Mouse (Mus musculus): ENCODE measurements around the gene Sf3b4. TPM values are rescaled to one million over a fixed set of nuclear protein-coding genes. Genes with fewer than 3 reads are reported as not detected.
"Not testable (repeated sequence)": the region's sequence is repeated elsewhere in the genome, so short reads cannot be mapped to it uniquely, and the experiment has no call there.

The Sf3b4 gene
- total RNA-seq, 2 experiments from 2014 or later: 62.0 to 63.6 TPM

- intact Hi-C loops (cut with DNase I): no loop called here
- DNase-seq: peak; percentile 67
Measured at GRCm38 (mm10) chr3:96219661-96220130, 47.6 kb downstream of the Sf3b4 start, which contains the start of the genes Bola1 and Hist2h2ab. TSS of gene Bola1 (minus strand) at chr3:96219709. TSS of gene Hist2h2ab (plus strand) at chr3:96219865.

DNA sequence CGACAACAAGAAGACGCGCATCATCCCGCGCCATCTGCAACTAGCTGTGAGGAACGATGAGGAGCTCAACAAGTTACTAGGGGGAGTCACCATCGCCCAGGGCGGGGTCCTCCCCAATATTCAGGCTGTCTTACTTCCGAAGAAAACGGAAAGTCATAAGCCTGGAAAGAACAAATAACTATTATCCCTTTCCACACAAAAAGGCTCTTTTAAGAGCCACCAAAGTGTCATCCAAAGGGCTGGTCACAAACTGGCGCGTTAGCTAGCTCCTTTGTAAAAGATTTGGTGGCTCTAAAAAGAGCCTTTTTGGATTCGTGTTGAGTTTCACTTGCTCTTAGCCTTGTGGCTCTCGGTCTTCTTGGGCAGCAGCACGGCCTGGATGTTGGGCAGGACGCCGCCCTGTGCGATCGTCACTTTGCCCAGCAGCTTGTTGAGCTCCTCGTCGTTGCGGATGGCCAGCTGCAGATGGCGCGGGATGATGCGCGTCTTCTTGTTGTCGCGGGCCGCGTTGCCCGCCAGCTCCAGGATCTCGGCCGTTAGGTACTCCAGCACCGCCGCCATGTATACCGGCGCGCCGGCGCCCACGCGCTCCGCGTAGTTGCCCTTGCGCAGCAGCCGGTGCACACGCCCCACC, 48.1 kb downstream of the Sf3b4 start:
- intact Hi-C loops (cut with DNase I): not testable (repeated sequence)

GRCm38 (mm10) chr3:96220765-96221639, 48.9 kb downstream of the Sf3b4 start, which contains the start of the genes Hist2h2ac and Hist2h2be:
TSS of gene Hist2h2ac (minus strand) at chr3:96220880.
TSS of gene Hist2h2be (plus strand) at chr3:96221119.
- peak; percentile 69 for DNase-seq
- intact Hi-C loops (cut with DNase I): no loop called here

More for the DNA sequence above, 48.1 kb downstream of the Sf3b4 start:
- not testable (repeated sequence) for DNase-seq

DNA sequence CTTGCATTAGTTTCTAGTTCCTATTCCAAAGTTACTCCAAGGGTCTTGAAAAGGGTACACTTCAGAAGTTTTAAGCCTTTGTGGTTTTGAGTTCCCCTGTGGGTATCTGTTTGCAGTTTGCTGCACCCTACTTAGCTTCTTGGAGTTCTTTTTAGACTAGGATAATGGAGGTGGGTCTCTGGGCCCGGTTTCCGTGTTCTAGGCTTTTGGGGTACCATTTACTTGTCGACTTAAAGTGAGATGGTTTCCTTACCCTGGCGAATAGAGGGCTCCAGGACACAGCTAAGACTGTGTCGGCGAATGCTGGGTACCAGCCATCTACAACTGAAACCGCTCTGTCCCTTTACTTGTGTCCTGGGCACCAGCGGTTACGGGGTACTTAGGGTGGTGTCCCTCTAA, 49.5 kb downstream of the Sf3b4 start:
- intact Hi-C loops (cut with DNase I): no loop called here

GRCm38 (mm10) chr3:96222774-96223173, 50.6 kb downstream of the Sf3b4 start:
- intact Hi-C loops (cut with DNase I): no loop called here
- no peak for DNase-seq

More for the DNA sequence above, 49.5 kb downstream of the Sf3b4 start:
- DNase-seq: no peak

DNA sequence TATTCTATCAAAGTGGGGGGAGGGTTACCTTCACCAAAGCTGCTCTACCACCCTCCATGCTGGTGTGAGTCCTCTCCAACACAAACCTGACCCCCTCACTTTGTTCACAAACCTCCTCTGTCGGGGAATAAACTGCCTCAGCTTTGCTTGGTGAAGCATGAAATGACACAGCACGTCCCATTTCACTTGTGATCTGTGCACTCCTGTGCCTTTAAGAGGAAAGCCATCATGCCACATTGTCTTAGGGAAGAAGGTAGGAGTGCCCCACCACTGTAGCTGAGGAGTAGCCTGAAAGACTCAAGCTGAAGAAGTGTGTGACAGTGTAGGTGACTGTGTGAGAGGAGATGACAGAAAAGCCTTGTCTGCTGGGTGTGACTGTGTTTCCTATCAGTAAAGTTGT, 53.3 kb downstream of the Sf3b4 start:
- intact Hi-C loops (cut with DNase I): no loop called here

More for the DNA sequence above, 53.3 kb downstream of the Sf3b4 start:
- no peak for DNase-seq

Small RNAs within 50 kb of the gene (microRNA-seq; reads per million reads assigned to microRNA genes)
- gene Gm44492: not detected

Other genes starting within 250 kb of the Sf3b4 start
- 10 to 100 TPM; 90.4 to 98.0 TPM for gene Anp32e, start 243.1 kb upstream of the Sf3b4 start, total RNA-seq (2021)
- gene Plekho1, start 176.3 kb upstream of the Sf3b4 start, total RNA-seq (2021): 10 to 100 TPM; 83.3 to 89.3 TPM
- 10 to 100 TPM; 53.6 to 54.1 TPM for gene Vps45, start 113.9 kb upstream of the Sf3b4 start, total RNA-seq (2021)
- 10 to 100 TPM; 17.6 to 17.9 TPM for gene Otud7b, start 67.8 kb upstream of the Sf3b4 start, total RNA-seq (2021)
- 1 to 10 TPM; 6.4 to 7.0 TPM for gene Mtmr11, start 10.3 kb upstream of the Sf3b4 start, total RNA-seq (2021)
- 100 to 1,000 TPM; 241 to 264 TPM for gene Sv2a, start 8.8 kb downstream of the Sf3b4 start, total RNA-seq (2021)
- gene Bola1, start 47.4 kb downstream of the Sf3b4 start, total RNA-seq (2021): 10 to 100 TPM; 18.7 to 24.7 TPM
- 10 to 100 TPM; 21.6 to 26.0 TPM for gene Hist2h2ab, start 47.5 kb downstream of the Sf3b4 start, total RNA-seq (2021)
- gene Hist2h2ac, start 48.5 kb downstream of the Sf3b4 start, total RNA-seq (2021): 10 to 100 TPM; 70.9 to 71.7 TPM
- 1 to 10 TPM; 4.6 to 5.2 TPM for gene Hist2h2be, start 48.8 kb downstream of the Sf3b4 start, total RNA-seq (2021)
- 10 to 100 TPM; 26.7 to 36.2 TPM for gene Hist2h3c2, start 66.8 kb downstream of the Sf3b4 start, total RNA-seq (2021)
- gene Hist2h2aa2, start 67.9 kb downstream of the Sf3b4 start, total RNA-seq (2021): 100 to 1,000 TPM; 517 to 538 TPM
- 10 to 100 TPM in 1 of 2 experiments, 1 to 10 TPM in 1; 9.5 to 10.0 TPM for gene Hist2h2aa1, start 73.2 kb downstream of the Sf3b4 start, total RNA-seq (2021)
- under 1 TPM in 1 of 2 experiments, not detected in 1; 0.90 TPM for gene Hist2h3c1, start 74.4 kb downstream of the Sf3b4 start, total RNA-seq (2021)
- 10 to 100 TPM; 53.4 to 58.8 TPM for gene Hist2h4, start 91.0 kb downstream of the Sf3b4 start, total RNA-seq (2021)
- gene Hist2h3b, start 96.3 kb downstream of the Sf3b4 start, total RNA-seq (2021): 100 to 1,000 TPM; 250 to 268 TPM
- gene Hist2h2bb, start 97.4 kb downstream of the Sf3b4 start, total RNA-seq (2021): 100 to 1,000 TPM; 306 to 312 TPM
- 1 to 10 TPM in 1 of 2 experiments, under 1 TPM in 1; 0.52 to 1.2 TPM for gene Fcgr1, start 121.6 kb downstream of the Sf3b4 start, total RNA-seq (2021)

All from left cerebral cortex, postnatal 4 days (tissue).